Mouse (Mus musculus): ENCODE data around the gene Slc43a1.

- TF ChIP-seq CTCF (IDR thresholded peaks at IDR 0.05; ENCODE audit: low read depth, low read length) (no peak), POLR2A (IDR thresholded peaks at IDR 0.05; ENCODE audit: extremely low read depth, insufficient read depth, low read length) (no peak)
These were observed 21.5 kb downstream of the Slc43a1 start for GRCm38 (mm10) chr2:84859991-84860780.
